ENCODE assay signal across 10 mouse cellular contexts in genomic region chr8:121649423-121649822, GRCm38 (mm10). TPM values are rescaled to one million over a fixed set of nuclear protein-coding genes. Genes with fewer than 3 reads are reported as not detected.
DNase-seq lines count a peak whose midpoint lies in the region; ATAC-seq and TF ChIP-seq lines count a peak whose summit lies in the region.
"Had no signal": no experiment of that assay in that cellular context is flagged by ENCODE, and none has a peak within 500 bp of the region (broad histone marks: within the 10 kb centered on the region; RNA-seq: fewer than 3 reads in every experiment).

No protein-coding gene starts in this region.

- H3K4me3 ChIP-seq in forebrain, embryonic 10.5 days = peak overlapping the region; percentile 92
- peak overlapping the region; percentile 70 for H3K4me3 ChIP-seq in intestine, embryonic 16.5 days (ENCODE audit: low read length)
- peak overlapping the region; percentile 81 for H3K4me3 ChIP-seq in midbrain, postnatal 0 days (ENCODE audit: low read depth, low read length)

- peaks cover 34% of the 10 kb centered on the region for H3K36me3 ChIP-seq in forebrain, embryonic 10.5 days (replicated peaks)
- H3K36me3 ChIP-seq in intestine, embryonic 16.5 days (ENCODE audit: control insufficient read depth, insufficient read depth, low read length) = no peaks in the 10 kb centered on the region
- no peaks in the 10 kb centered on the region for H3K36me3 ChIP-seq in midbrain, postnatal 0 days (ENCODE audit: insufficient read depth, low read length)

- 87% methylated on average over 5 of the region's 5 CpGs for WGBS in forebrain, embryonic 10.5 days
- 62% methylated on average over 5 of the region's 5 CpGs for WGBS in intestine, embryonic 16.5 days
- WGBS in midbrain, postnatal 0 days = 59% methylated on average over 5 of the region's 5 CpGs

- no peak for TF ChIP-seq CTCF in midbrain, postnatal 0 days (IDR thresholded peaks at IDR 0.05)

- no peaks in the 10 kb centered on the region for H3K9me3 ChIP-seq in forebrain, embryonic 10.5 days
- H3K9me3 ChIP-seq in intestine, embryonic 16.5 days (ENCODE audit: control insufficient read depth, low read length) = no peaks in the 10 kb centered on the region
- H3K9me3 ChIP-seq in midbrain, postnatal 0 days (ENCODE audit: low read length) = no peaks in the 10 kb centered on the region

- no peak for ATAC-seq in intestine, embryonic 16.5 days
- no peak for ATAC-seq in midbrain, postnatal 0 days (ENCODE audit: low FRiP score)

- DNase-seq in kidney, adult 9 months = peak; percentile 77
- DNase-seq in kidney, adult 11 months = no peak
- DNase-seq in forebrain, embryonic 10.5 days (ENCODE audit: extremely low spot score, low spot score) = no peak
- DNase-seq in midbrain, postnatal 0 days (ENCODE audit: low spot score) = no peak
- DNase-seq in adrenal gland, postnatal 36 days = no peak
- DNase-seq in cerebellum, adult 9-11 months = no peak
- DNase-seq in frontal cortex, postnatal 25 days (ENCODE audit: low spot score in 2 of 2) = no peak
- DNase-seq: gastrocnemius, postnatal 36 days; spleen, adult 18-20 months had no signal

- peak overlapping the region; percentile 52 for H3K9ac ChIP-seq in intestine, embryonic 16.5 days (ENCODE audit: low read depth, low read length)
- peak overlapping the region; percentile 86 for H3K9ac ChIP-seq in midbrain, postnatal 0 days (replicated peaks; ENCODE audit: low read length, poor library complexity, severe bottlenecking)

- H3K4me2 ChIP-seq in intestine, embryonic 16.5 days (ENCODE audit: low read depth, low read length) = peak overlapping the region; percentile 96
- peak overlapping the region; percentile 99 for H3K4me2 ChIP-seq in midbrain, postnatal 0 days (ENCODE audit: low read depth, low read length, poor library complexity, severe bottlenecking)

- no peaks in the 10 kb centered on the region for H3K27me3 ChIP-seq in forebrain, embryonic 10.5 days (ENCODE audit: poor library complexity, severe bottlenecking)
- H3K27me3 ChIP-seq in intestine, embryonic 16.5 days (replicated peaks; ENCODE audit: control insufficient read depth, insufficient read depth, low read length) = no peaks in the 10 kb centered on the region
- no peaks in the 10 kb centered on the region for H3K27me3 ChIP-seq in midbrain, postnatal 0 days (ENCODE audit: insufficient read depth, low read length)

- H3K27ac ChIP-seq in forebrain, embryonic 10.5 days = no peak overlapping the region
- no peak overlapping the region for H3K27ac ChIP-seq in intestine, embryonic 16.5 days (ENCODE audit: low read length)
- no peak overlapping the region for H3K27ac ChIP-seq in midbrain, postnatal 0 days (ENCODE audit: low read depth, low read length)

- H3K4me1 ChIP-seq in forebrain, embryonic 10.5 days = peaks cover 74% of the 10 kb centered on the region
- peaks cover 66% of the 10 kb centered on the region for H3K4me1 ChIP-seq in intestine, embryonic 16.5 days (ENCODE audit: control insufficient read depth, insufficient read depth, low read length)
- H3K4me1 ChIP-seq in midbrain, postnatal 0 days (ENCODE audit: insufficient read depth, low read length) = peaks cover 42% of the 10 kb centered on the region

RNA-seq across cellular contexts. Expression of gene Zcchc14, which starts 3.3 kb away (rescaled TPM):
- 16.4 and 16.9 TPM in 2 replicates for polyA plus RNA-seq in forebrain, embryonic 10.5 days (2016; fragmentation: Nextera tagmentation; extraction: Ambion mirVana)
- 7.7 and 9.5 TPM in 2 replicates for polyA plus RNA-seq in intestine, embryonic 16.5 days (2015; fragmentation: Nextera tagmentation; extraction: Ambion mirVana)
- total RNA-seq in midbrain, postnatal 0 days (2014; rRNA removed) = 66.5 and 68.5 TPM in 2 replicates
- 11.5 and 16.9 TPM in 2 replicates for polyA plus RNA-seq in midbrain, postnatal 0 days (2015; fragmentation: Nextera tagmentation; extraction: Ambion mirVana)
- total RNA-seq in adrenal gland, postnatal 36 days (2021) = 10 to 100 TPM; 43.4 to 53.4 TPM

RNA-seq across cellular contexts. Expression of gene Map1lc3b, which starts 59.3 kb away (rescaled TPM):
- 175 TPM in 2 replicates for polyA plus RNA-seq in forebrain, embryonic 10.5 days (2016; fragmentation: Nextera tagmentation; extraction: Ambion mirVana)
- polyA plus RNA-seq in intestine, embryonic 16.5 days (2015; fragmentation: Nextera tagmentation; extraction: Ambion mirVana) = 190 and 192 TPM in 2 replicates
- total RNA-seq in midbrain, postnatal 0 days (2014; rRNA removed) = 264 and 279 TPM in 2 replicates
- 343 and 373 TPM in 2 replicates for polyA plus RNA-seq in midbrain, postnatal 0 days (2015; fragmentation: Nextera tagmentation; extraction: Ambion mirVana)
- 100 to 1,000 TPM; 179 to 206 TPM for total RNA-seq in adrenal gland, postnatal 36 days (2021)
